Mouse (Mus musculus): ENCODE data around the gene Eva1c. TPM values are rescaled to one million over a fixed set of nuclear protein-coding genes. Genes with fewer than 3 reads are reported as not detected.
"Not testable (repeated sequence)": the region's sequence is repeated elsewhere in the genome, so short reads cannot be mapped to it uniquely, and the experiment has no call there.

The Eva1c gene
- polyA plus RNA-seq, 1 experiment from 2014 or later, result 2.5 TPM

DNA sequence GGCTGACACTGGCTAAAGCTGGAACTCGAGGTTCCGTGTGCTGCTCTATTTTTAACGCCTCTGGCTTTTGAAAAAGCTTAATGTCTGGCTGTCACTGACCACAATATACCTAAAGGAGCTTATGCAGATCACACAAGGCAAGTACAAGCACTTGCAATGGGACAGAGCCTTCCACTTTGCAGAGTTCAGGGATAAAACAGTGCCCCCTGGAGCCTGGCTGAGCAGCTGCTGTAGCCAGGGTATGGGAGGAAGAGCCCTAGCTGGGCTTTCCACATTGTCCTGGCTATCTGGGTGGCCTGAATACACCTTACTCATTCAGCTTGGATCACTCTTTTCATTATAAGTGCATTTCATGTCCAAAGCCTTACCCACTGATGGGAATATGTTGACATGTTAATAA lies 24.6 kb upstream of the Eva1c start:
- Histone ChIP-seq H3K36me3 (replicated peaks) (peaks cover 21% of the 10 kb centered on the region; the same call in 1 of the 2 replicates), H3K4me3 (no peak overlapping the region), H3K4me2 (no peak overlapping the region), H3K27ac (no peak overlapping the region), H3K27me3 (replicated peaks) (no peaks in the 10 kb centered on the region), H3K4me1 (no peaks in the 10 kb centered on the region), H3K9ac (no peak overlapping the region), H3K9me3 (no peaks in the 10 kb centered on the region)
- WGBS, result 54% methylated on average over 3 of the region's 3 CpGs
- ATAC-seq (replicated peaks), result no peak

DNA sequence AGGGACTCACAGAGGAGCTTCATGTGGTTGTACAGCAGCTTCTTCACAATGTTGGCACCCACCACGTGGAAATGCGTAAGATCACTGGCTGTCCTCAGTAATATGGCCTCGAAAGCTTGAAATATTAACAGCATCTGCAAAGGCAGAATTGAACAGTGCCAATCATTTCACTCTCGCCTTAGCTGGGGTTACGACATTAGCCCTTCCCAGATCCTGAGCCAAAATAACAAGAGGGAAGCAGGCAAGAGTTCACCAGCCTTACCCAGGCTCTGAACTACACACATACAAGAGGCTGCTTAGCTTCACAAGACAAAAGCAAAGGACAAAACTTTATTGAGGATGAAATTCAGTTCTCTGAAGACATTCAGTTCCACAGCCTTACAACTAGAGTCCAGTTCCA lies 22.1 kb upstream of the Eva1c start:
- no peaks in the 10 kb centered on the region for H3K9me3 ChIP-seq
- H3K36me3 ChIP-seq (replicated peaks), result peaks cover 8% of the 10 kb centered on the region; the same call in 1 of the 2 replicates
- ATAC-seq (replicated peaks), result no peak
- no peaks in the 10 kb centered on the region for H3K27me3 ChIP-seq (replicated peaks)
- no peak overlapping the region for H3K27ac ChIP-seq
- peaks cover 8% of the 10 kb centered on the region for H3K4me1 ChIP-seq
- H3K4me2 ChIP-seq, result no peak overlapping the region
- H3K9ac ChIP-seq, result no peak overlapping the region
- H3K4me3 ChIP-seq, result no peak overlapping the region
- WGBS, result 94% methylated on average over 5 of the region's 5 CpGs

DNA sequence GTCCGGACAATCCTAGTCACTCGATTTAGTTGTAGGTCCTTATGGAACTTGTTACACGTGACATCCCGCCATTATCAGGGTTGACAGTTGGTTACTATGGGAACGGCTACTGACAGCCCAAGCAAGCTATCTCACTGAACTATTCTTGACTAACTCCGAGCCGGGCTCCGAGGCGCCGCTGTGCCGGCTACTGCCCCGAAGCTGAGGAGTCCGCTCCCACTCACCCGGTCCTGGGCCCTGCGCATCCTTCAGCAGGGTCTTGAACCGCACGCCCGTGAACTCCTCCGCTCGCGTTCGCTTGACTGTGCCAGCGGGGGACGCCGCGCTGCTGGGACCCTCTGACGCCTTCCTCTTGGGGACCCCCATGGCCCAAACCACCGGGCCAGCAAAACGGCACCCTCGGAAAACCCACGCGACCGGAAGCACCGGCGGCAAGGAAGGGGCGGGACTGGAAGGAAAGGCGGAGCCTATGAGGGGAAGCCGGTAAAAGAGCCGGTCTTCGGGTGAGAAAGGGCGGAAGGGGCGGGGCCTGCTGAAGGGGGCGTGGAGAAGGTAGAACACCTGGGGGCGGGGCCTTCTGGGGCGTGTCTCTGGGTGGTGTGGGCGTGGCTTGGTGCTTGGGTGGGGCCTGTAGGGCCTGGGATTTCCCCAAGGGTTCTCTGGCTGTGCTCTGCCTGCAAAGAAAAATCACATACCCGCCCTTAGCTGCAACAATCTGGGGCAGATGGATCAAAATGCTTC lies 16.4 kb upstream of the Eva1c start, which contains the start of gene Urb1:
TSS of gene Urb1 (minus strand) at position 439 of the 741 bp plus-strand sequence.
- Histone ChIP-seq H3K4me2 (peak within 1 kb of the TSS; percentile 93), H3K27me3 (replicated peaks) (no peaks in the 10 kb centered on the region), H3K4me3 (peak within 1 kb of the TSS; percentile 89), H3K36me3 (replicated peaks) (no peaks in the 10 kb centered on the region), H3K9ac (peak within 1 kb of the TSS; percentile 65), H3K27ac (peak within 1 kb of the TSS; percentile 75), H3K4me1 (peaks cover 21% of the 10 kb centered on the region), H3K9me3 (no peaks in the 10 kb centered on the region)
- peak; percentile 95 for ATAC-seq (replicated peaks)
- WGBS, result 1% methylated on average over 47 of the region's 47 CpGs

DNA sequence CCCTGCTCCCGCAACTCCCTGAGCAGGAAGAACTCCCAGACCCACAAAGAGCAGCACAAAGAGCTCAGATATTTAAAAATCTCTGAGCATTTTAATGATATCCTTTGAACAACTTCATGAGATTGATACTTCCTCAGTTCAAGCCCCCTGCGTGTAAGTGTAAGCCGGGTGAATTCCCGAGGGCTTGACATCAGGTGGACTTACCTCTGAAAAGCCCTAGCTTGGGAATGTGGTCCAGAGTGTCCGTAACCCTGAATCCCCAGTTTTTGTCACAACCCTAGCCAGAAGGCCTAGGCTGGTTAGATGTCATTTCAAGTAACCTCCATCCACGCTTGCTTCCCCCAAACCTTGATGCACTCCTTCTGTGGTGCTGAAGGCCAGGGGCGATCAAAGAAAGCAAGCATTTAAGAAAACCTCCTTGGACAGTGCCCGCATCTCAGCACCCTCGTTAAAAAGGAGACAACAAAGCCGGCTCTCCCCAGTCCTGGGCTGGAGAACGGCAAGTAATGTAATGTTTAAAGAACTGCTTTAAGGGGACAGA lies 15.7 kb upstream of the Eva1c start:
- no peaks in the 10 kb centered on the region for H3K27me3 ChIP-seq (replicated peaks)
- H3K9me3 ChIP-seq, result no peaks in the 10 kb centered on the region
- peak overlapping the region; percentile 93 for H3K4me2 ChIP-seq
- peak overlapping the region; percentile 89 for H3K4me3 ChIP-seq
- no peaks in the 10 kb centered on the region for H3K36me3 ChIP-seq (replicated peaks)
- WGBS, result 41% methylated on average over 11 of the region's 11 CpGs
- peak overlapping the region; percentile 65 for H3K9ac ChIP-seq
- H3K27ac ChIP-seq, result peak overlapping the region; percentile 75
- H3K4me1 ChIP-seq, result peaks cover 21% of the 10 kb centered on the region
- ATAC-seq (replicated peaks), result peak; percentile 68

DNA sequence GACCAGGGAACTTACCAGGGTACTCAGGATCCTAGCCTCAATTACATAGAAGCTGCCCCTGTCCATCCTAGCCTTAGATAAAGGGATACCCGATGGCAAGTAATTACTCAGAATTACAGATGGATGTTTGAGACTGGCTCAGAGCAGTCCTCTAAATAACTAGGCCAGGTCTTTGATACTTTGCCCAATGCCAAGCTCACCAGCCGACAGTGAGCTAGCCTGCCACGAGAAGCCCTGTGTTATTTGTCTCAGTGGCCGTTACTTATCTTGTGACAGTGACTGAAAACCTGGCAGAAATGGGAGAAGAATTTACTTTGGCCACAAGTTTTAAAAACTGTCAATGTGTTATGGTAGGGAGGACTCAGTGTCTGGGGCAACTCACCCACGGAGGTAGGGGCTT lies 14.4 kb upstream of the Eva1c start:
- WGBS, result 84% methylated on average over 5 of the region's 5 CpGs

DNA sequence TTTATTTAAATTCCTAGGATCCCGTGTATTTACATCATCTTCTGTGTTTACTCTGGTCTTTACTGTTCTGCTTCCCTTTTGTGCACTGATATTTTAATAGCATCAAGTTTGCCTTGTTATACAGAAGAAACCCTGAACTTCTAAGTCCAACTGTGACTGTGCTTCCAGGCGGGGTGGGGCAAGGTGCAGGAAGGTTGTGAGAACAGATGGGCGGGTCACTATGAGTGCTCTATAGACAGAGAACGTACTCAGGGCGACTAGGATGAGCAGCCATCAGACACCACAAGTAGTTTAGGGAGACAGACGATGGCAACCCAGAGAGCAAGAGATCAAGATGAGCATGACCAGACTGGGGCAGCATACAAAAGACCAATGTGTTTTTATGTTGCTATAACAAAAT lies 6.2 kb upstream of the Eva1c start:
- H3K4me1 ChIP-seq, result no peaks in the 10 kb centered on the region
- no peak overlapping the region for H3K4me2 ChIP-seq
- no peak overlapping the region for H3K27ac ChIP-seq
- no peaks in the 10 kb centered on the region for H3K36me3 ChIP-seq (replicated peaks)
- no peaks in the 10 kb centered on the region for H3K9me3 ChIP-seq
- ATAC-seq (replicated peaks), result no peak
- no peaks in the 10 kb centered on the region for H3K27me3 ChIP-seq (replicated peaks)
- H3K4me3 ChIP-seq, result no peak overlapping the region
- WGBS, result 81% methylated on average over 6 of the region's 6 CpGs
- no peak overlapping the region for H3K9ac ChIP-seq

More for the DNA sequence above, 14.4 kb upstream of the Eva1c start:
- Histone ChIP-seq H3K36me3 (replicated peaks) (no peaks in the 10 kb centered on the region), H3K27me3 (replicated peaks) (no peaks in the 10 kb centered on the region), H3K9me3 (no peaks in the 10 kb centered on the region), H3K27ac (no peak overlapping the region), H3K4me2 (no peak overlapping the region), H3K9ac (no peak overlapping the region), H3K4me3 (no peak overlapping the region), H3K4me1 (peaks cover 21% of the 10 kb centered on the region)
- ATAC-seq (replicated peaks), result no peak

DNA sequence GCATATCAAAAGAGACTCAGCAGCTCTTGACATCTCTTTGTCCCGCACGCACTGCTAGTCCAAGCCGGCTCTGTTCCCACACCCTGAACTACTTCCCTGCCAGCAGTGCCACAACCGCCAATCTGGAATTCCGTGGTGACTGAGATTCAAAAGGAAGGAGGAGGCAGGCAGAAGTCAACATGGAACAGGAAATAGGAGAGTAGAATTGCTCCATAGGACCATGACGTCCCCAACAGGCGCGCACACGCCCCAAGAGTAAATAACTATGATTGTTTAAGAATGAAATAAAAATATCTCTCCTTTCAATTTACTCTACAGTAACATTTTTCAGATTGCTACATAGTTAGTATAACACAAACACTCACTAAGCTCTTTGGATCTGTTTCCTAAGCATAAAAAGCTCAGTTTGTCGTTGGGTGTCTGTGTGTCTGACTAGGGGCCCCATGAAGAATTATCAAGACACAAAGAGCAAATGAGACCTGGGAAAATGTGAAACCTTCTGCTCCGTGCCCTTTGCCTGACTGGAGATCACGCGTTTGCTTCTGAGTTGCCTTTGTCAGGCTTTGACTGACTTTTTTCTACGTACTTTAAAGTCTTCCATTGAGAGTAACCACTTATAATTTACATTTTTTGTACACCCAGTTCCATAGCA lies 5.3 kb upstream of the Eva1c start:
- H3K4me1 ChIP-seq, result no peaks in the 10 kb centered on the region
- no peak overlapping the region for H3K27ac ChIP-seq
- H3K4me3 ChIP-seq, result no peak overlapping the region
- no peak for ATAC-seq (replicated peaks)
- no peaks in the 10 kb centered on the region for H3K36me3 ChIP-seq (replicated peaks)
- H3K9ac ChIP-seq, result no peak overlapping the region
- H3K27me3 ChIP-seq (replicated peaks), result no peaks in the 10 kb centered on the region
- 81% methylated on average over 14 of the region's 14 CpGs for WGBS
- H3K4me2 ChIP-seq, result no peak overlapping the region
- no peaks in the 10 kb centered on the region for H3K9me3 ChIP-seq

DNA sequence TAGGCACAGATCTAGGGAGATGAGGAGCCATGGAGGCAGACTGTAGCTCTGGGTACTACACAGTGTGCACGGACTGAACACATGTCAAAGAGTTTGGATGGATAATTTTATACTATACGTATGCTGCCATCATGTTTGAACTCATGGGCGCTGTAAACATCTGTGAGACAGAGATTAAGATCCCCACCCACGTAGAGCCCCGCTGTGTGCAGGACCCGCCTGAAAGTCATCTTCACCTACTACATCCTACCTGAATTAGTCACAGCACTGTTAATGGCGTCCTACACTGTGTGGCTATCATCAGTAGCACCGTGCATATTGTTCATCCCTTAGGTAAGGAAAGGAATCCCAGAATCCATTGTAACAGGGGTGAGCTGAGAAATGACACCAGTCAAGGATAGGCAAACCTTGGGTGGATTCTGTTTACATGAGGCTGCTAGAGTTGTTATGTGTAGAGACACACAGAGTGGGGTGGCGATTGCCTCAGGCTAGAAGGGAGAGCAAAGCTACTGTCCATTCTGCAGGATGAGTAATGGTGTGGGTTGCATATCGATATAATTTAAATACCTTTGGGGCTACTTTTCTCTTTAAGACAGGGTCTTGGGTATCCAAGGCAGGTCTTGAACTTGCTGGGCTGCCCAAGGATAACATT lies 4.1 kb upstream of the Eva1c start:
- H3K4me3 ChIP-seq, result no peak overlapping the region
- no peaks in the 10 kb centered on the region for H3K4me1 ChIP-seq
- H3K27me3 ChIP-seq (replicated peaks), result no peaks in the 10 kb centered on the region
- no peak for ATAC-seq (replicated peaks)
- 89% methylated on average over 10 of the region's 10 CpGs for WGBS
- no peaks in the 10 kb centered on the region for H3K9me3 ChIP-seq
- H3K36me3 ChIP-seq (replicated peaks), result no peaks in the 10 kb centered on the region
- H3K4me2 ChIP-seq, result no peak overlapping the region
- H3K27ac ChIP-seq, result no peak overlapping the region
- H3K9ac ChIP-seq, result no peak overlapping the region

DNA sequence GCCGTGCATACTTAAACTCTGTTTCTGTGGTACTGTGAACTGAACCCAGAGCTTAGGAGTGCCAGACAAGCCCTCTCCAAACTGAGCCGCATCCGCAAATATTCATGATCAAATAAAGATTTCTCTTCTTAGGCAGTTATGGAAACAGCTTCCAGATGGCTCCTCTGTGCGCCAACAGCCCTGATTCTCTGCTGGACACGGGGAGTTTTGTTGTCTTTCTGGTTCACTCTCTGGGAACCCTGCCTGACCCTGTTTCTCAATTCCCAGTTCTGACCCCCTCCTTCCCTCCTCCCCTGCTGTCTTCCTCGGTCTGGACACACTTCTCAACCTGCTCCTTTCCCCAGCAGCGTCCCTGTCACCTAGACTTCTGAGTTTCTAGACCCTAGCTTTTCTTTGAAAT lies 3.5 kb upstream of the Eva1c start:
- no peaks in the 10 kb centered on the region for H3K36me3 ChIP-seq (replicated peaks)
- ATAC-seq (replicated peaks), result no peak
- no peak overlapping the region for H3K27ac ChIP-seq
- H3K4me3 ChIP-seq, result no peak overlapping the region
- no peaks in the 10 kb centered on the region for H3K27me3 ChIP-seq (replicated peaks)
- H3K9me3 ChIP-seq, result no peaks in the 10 kb centered on the region
- H3K4me2 ChIP-seq, result no peak overlapping the region
- 77% methylated on average over 7 of the region's 7 CpGs for WGBS
- no peak overlapping the region for H3K9ac ChIP-seq
- H3K4me1 ChIP-seq, result no peaks in the 10 kb centered on the region

DNA sequence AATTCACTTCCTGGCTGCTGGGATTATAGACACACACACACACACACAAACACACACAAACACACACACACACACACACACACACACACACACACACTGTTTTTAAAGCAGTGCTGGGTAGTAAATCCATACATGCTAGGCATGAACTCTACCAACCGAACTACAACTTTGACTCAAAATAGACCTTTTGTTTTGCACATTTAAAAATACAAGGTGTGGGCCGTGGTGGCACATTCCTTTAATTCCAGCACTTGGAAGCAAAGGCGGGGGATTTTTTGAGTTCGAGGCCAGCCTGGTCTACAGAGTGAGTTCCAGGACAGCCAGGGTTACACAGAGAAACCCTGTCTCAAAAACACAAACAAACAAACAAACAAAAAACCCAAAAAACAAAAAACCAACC lies 2.5 kb upstream of the Eva1c start:
- ATAC-seq (replicated peaks), result not testable (repeated sequence)
- 79% methylated on average over 4 of the region's 4 CpGs for WGBS

DNA sequence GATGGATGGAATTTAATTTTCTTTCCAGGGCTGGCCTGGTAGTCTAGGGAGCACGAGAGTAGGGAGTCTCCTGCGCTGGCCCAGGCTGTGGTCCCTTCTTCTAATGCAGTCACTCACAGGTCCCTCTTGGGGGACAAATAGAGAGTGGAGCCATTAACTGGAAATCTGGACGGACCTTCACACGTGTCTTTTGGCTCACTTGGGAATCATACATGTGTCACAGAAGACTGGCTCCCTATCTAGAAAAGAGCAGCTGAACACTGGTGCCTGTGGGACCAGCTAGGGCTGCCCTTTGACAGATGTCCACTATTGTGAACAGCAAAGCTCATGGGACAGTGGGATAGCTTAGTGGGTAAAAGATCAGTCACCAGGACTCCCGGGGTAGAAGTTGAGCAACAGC lies 478 bp upstream of the Eva1c start:
- Histone ChIP-seq H3K9ac (no peak overlapping the region), H3K4me3 (no peak overlapping the region), H3K9me3 (no peaks in the 10 kb centered on the region), H3K4me1 (peaks cover 15% of the 10 kb centered on the region), H3K27ac (no peak overlapping the region), H3K27me3 (replicated peaks) (peaks cover 3% of the 10 kb centered on the region; the same call in 1 of the 2 replicates), H3K4me2 (no peak overlapping the region), H3K36me3 (replicated peaks) (no peaks in the 10 kb centered on the region)
- ATAC-seq (replicated peaks), result no peak
- 78% methylated on average over 5 of the region's 5 CpGs for WGBS

More for the DNA sequence above, 2.5 kb upstream of the Eva1c start:
- not testable (repeated sequence) for H3K4me2 ChIP-seq; H3K27me3 ChIP-seq (replicated peaks); H3K9me3 ChIP-seq; H3K9ac ChIP-seq; H3K36me3 ChIP-seq (replicated peaks); H3K27ac ChIP-seq; H3K4me1 ChIP-seq; H3K4me3 ChIP-seq

DNA sequence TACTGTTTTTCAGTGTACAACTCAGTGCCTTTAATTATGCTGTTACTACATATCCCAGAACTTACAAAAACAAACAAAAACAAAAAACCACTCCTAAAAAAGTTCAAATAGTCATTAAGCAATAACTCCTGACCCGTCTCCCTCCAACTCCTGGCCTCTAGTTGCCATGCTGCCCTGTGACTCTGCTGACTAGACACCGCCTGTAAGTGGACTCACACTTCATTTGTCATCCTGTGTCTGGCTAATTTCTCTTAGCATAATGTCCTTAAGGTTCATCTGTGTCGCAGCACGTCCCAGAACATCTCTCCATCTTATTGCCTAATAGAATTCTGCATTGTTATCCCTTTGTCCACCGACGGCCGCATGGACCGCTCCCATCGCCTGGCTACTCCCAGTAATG lies 979 bp downstream of the Eva1c start:
- no peak overlapping the region for H3K27ac ChIP-seq
- H3K9ac ChIP-seq, result no peak overlapping the region
- H3K4me2 ChIP-seq, result no peak overlapping the region
- no peak overlapping the region for H3K4me3 ChIP-seq
- no peak for ATAC-seq (replicated peaks)
- peaks cover 18% of the 10 kb centered on the region for H3K27me3 ChIP-seq (replicated peaks)
- H3K4me1 ChIP-seq, result peaks cover 19% of the 10 kb centered on the region
- no peaks in the 10 kb centered on the region for H3K9me3 ChIP-seq
- H3K36me3 ChIP-seq (replicated peaks), result no peaks in the 10 kb centered on the region
- WGBS, result 87% methylated on average over 9 of the region's 9 CpGs
